Mouse (Mus musculus) CH12.LX (cell line): ENCODE results near the gene Ramp3. TPM values are rescaled to one million over a fixed set of nuclear protein-coding genes. Genes with fewer than 3 reads are reported as not detected.

Experiments used
- DNase-seq: peaks from one replicate; pipeline ENCODE4 v3.0.0-alpha.2; 2013; ENCODE audit errors: extremely low read depth
- H3K27ac ChIP-seq: 2 replicates; pipeline ENCODE4 v1.5.1; 2012; ENCODE audit warnings: low read depth, mild to moderate bottlenecking, control low read depth, moderate library complexity; ENCODE audit not compliant: insufficient read depth
- H3K27me3 ChIP-seq: replicated peaks from 2 replicates; pipeline ENCODE3; 2012; ENCODE audit warnings: inconsistent platforms
- H3K36me3 ChIP-seq, 2 experiments: replicated peaks in 1 of 2; 2 replicates each; pipeline versions ENCODE3 to v1.6.1; 2012; ENCODE audit warnings: inconsistent platforms in 1 of 2, low read length in 1 of 2, mild to moderate bottlenecking in 1 of 2, mixed read lengths in 1 of 2, moderate library complexity in 1 of 2; ENCODE audit not compliant: control insufficient read depth in 1 of 2, insufficient read depth in 1 of 2
- H3K4me1 ChIP-seq, 2 experiments: 2 replicates each; pipeline ENCODE4 v1.6.1; 2012; ENCODE audit warnings: inconsistent platforms in 1 of 2, moderate library complexity in 1 of 2; ENCODE audit not compliant: insufficient read depth in 2 of 2, control insufficient read depth in 1 of 2
- H3K4me2 ChIP-seq: 2 replicates; pipeline ENCODE4 v1.6.1; 2012; ENCODE audit warnings: low read depth, mild to moderate bottlenecking, control low read depth; ENCODE audit not compliant: poor library complexity, insufficient read depth, severe bottlenecking
- H3K4me3 ChIP-seq, 3 experiments: fragments of 150-350 bp in 1 of 3; sonication (generic) in 1 of 3; replicated peaks in 1 of 3; 2 replicates each; pipeline versions ENCODE3 to v1.5.1; 2011 to 2012; ENCODE audit warnings: low read depth in 2 of 3, low read length in 2 of 3, mild to moderate bottlenecking in 2 of 3, moderate library complexity in 2 of 3, control low read depth in 1 of 3, improper control_type of control experiment in 1 of 3, inconsistent platforms in 1 of 3, mixed read lengths in 1 of 3; ENCODE audit not compliant: poor library complexity in 1 of 3
- H3K79me2 ChIP-seq: replicated peaks from 2 replicates; pipeline ENCODE4 v1.6.1; 2012; ENCODE audit warnings: mild to moderate bottlenecking, moderate library complexity; ENCODE audit not compliant: control insufficient read depth, poor library complexity, insufficient read depth, severe bottlenecking; ENCODE audit errors: extremely low read depth
- H3K9ac ChIP-seq: 2 replicates; pipeline ENCODE4 v1.6.1; 2012; ENCODE audit warnings: low read depth, mild to moderate bottlenecking, control low read depth, moderate library complexity; ENCODE audit not compliant: insufficient read depth
- H3K9me3 ChIP-seq: replicated peaks from 2 replicates; pipeline ENCODE3; 2012; ENCODE audit warnings: low read length, inconsistent platforms, mixed read lengths
- CHD1 ChIP-seq: IDR thresholded peaks from 2 replicates; pipeline ENCODE4 v1.6.1; 2012; ENCODE audit warnings: low read depth, low read length, improper control_type of control experiment, inconsistent platforms
- CHD2 ChIP-seq: IDR thresholded peaks from 2 replicates; pipeline ENCODE4 v1.6.1; 2011; ENCODE audit warnings: low read length, improper control_type of control experiment
- CTCF ChIP-seq, 2 experiments: IDR thresholded peaks in 1 of 2; conservative IDR thresholded peaks in 1 of 2; 2 replicates each; pipeline ENCODE4 v1.5.1; 2011 to 2012; ENCODE audit warnings: low read depth in 2 of 2, low read length in 2 of 2, improper control_type of control experiment in 1 of 2, inconsistent platforms in 1 of 2, mild to moderate bottlenecking in 1 of 2, moderate library complexity in 1 of 2
- E2F4 ChIP-seq: IDR thresholded peaks from 2 replicates; pipeline ENCODE4 v1.6.1; 2011; ENCODE audit warnings: low read depth, low read length, improper control_type of control experiment; ENCODE audit not compliant: insufficient replicate concordance
- ELF1 ChIP-seq: IDR thresholded peaks from 2 replicates; pipeline ENCODE4 v1.6.1; 2014; ENCODE audit warnings: low read depth, mild to moderate bottlenecking, inconsistent platforms, low read length, improper control_type of control experiment
- GABPA ChIP-seq: IDR thresholded peaks from 2 replicates; pipeline ENCODE4 v1.6.1; 2012; ENCODE audit warnings: low read depth, low read length, improper control_type of control experiment, inconsistent platforms; ENCODE audit not compliant: insufficient replicate concordance
- MAFK ChIP-seq: IDR thresholded peaks from 2 replicates; pipeline ENCODE4 v1.6.1; 2011; ENCODE audit warnings: low read length, improper control_type of control experiment; ENCODE audit not compliant: insufficient replicate concordance
- POLR2AphosphoS2 ChIP-seq: IDR thresholded peaks from 2 replicates; pipeline ENCODE4 v1.6.1; 2011; ENCODE audit warnings: low read depth, low read length, improper control_type of control experiment
- RAD21 ChIP-seq: IDR thresholded peaks from 2 replicates; pipeline ENCODE4 v1.6.1; 2011; ENCODE audit warnings: low read depth, mild to moderate bottlenecking, low read length, improper control_type of control experiment, moderate library complexity
- SMC3 ChIP-seq: IDR thresholded peaks from 2 replicates; pipeline ENCODE4 v1.6.1; 2011; ENCODE audit warnings: low read depth, low read length, improper control_type of control experiment
- USF2 ChIP-seq: conservative IDR thresholded peaks from 2 replicates; pipeline ENCODE4 v1.6.1; 2011; ENCODE audit warnings: low read depth, low read length, improper control_type of control experiment
- ZC3H11A ChIP-seq: IDR thresholded peaks from 2 replicates; pipeline ENCODE4 v1.6.1; 2012; ENCODE audit warnings: low read depth, mild to moderate bottlenecking, inconsistent platforms, low read length, improper control_type of control experiment
- ZMIZ1 ChIP-seq: IDR thresholded peaks from 2 replicates; pipeline ENCODE4 v1.6.1; 2012; ENCODE audit warnings: low read depth, mild to moderate bottlenecking, inconsistent platforms, low read length, improper control_type of control experiment
- dilution Hi-C: fragments of 300-500 bp; cut with MboI; formaldehyde crosslinking; loops from 2 replicates; pipeline ENCODE4 v1.14.3; 2020; ENCODE audit warnings: low sequenced_read_pairs; ENCODE audit not compliant: extremely low pct_unique_long_range_greater_than_20kb, extremely low pct_ligation_motif_present
- in situ Hi-C: fragments of 300-500 bp; cut with MboI; formaldehyde crosslinking; loops from 3 replicates; pipeline ENCODE4 v1.14.3; 2019; ENCODE audit warnings: low sequenced_read_pairs, low pct_ligation_motif_present, low pct_unique_long_range_greater_than_20kb, mixed read lengths
- polyA plus RNA-seq: library from polyadenylated mRNA; unstranded; fragments of >175 nt; gene quantifications from 2 replicates; pipeline ENCODE4 v1.2.1, GENCODE M21; 2012; ENCODE audit warnings: low read depth; ENCODE audit not compliant: insufficient read length
- total RNA-seq, 2 experiments: library from RNA; depleted of rRNA; stranded (reverse); fragments of 300-350 nt in 1 of 2; fragments of >200 nt in 1 of 2; gene quantifications; 2 replicates each; pipeline ENCODE4 v1.2.3; 2012 to 2014

Ramp3 gene
- total and polyA plus RNA-seq, 3 experiments, result 0.21 TPM; not detected in 2

DNA sequence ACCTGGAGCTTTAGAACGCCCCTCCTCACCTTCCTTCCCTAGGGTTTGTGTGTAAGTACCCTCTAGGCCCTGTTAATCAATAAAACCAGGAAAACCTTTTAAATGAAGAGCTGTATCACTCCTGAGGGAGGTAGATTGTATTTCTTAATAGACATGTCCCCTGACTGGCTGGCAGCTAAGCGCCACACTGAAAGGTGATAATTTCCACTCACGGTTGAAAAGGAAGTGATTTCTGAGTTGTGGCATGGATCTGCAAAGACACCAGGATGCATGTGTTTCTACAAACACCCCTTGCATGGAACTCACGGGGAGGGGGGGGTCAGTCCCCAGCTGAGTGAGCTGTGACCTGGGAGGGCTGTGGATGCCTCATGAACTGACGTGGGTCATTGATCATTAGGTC is 47.2 kb downstream of the Ramp3 start:
- no peak for TF ChIP-seq MAFK
- no peak for TF ChIP-seq CTCF (conservative IDR thresholded peaks at IDR 0.05 in 1 of 2, IDR thresholded peaks at IDR 0.05 in 1 of 2; ENCODE audit: low read depth in 2 of 2, low read length in 2 of 2)
- no peak for TF ChIP-seq USF2
- no peak for TF ChIP-seq CHD2
- no peak for TF ChIP-seq CHD1
- no peak for TF ChIP-seq ELF1
- no peak for TF ChIP-seq POLR2AphosphoS2
- TF ChIP-seq RAD21, result no peak
- no peak for TF ChIP-seq SMC3
- no peak for TF ChIP-seq ZC3H11A
- H3K4me1 ChIP-seq, result peaks cover 0 to 2% of the 10 kb centered on the region in 2 experiments; a peak in 1 of 4 replicates
- no peak for DNase-seq
- no peak overlapping the region for H3K4me2 ChIP-seq
- no peak overlapping the region for H3K4me3 ChIP-seq
- peaks cover 60% of the 10 kb centered on the region for H3K27me3 ChIP-seq
- peaks cover 22% of the 10 kb centered on the region for H3K9me3 ChIP-seq
- H3K27ac ChIP-seq, result no peak overlapping the region
- no peaks in the 10 kb centered on the region for H3K36me3 ChIP-seq
- dilution Hi-C loops (no loop called here), in situ Hi-C loops (no loop called here)
- no peaks in the 10 kb centered on the region for H3K79me2 ChIP-seq
- no peak overlapping the region for H3K9ac ChIP-seq

DNA sequence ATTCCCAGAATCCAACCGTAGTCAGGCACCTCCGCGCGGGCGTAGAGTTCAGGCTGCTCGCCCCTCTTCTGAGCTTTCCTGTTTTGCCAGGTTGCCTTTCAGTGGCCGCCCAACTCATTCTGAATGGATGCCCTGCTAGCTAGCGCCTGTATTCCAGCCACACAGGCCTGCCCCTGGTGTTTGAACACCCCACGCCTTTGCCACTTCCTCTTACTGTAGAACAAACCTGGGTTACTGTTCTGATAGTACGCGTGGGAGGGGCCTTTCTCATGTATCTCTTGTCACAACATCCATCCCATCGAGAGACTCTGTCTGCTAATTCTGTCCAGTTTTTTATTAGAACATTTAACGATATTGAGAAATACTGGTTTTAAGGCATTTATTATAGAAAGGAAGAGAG is 48.5 kb downstream of the Ramp3 start:
- dilution Hi-C loops, result no loop called here
- Histone ChIP-seq H3K9ac (no peak overlapping the region), H3K27ac (no peak overlapping the region), H3K4me1 (peaks cover 0 to 2% of the 10 kb centered on the region in 2 experiments; a peak in 1 of 4 replicates), H3K9me3 (peaks cover 23% of the 10 kb centered on the region), H3K27me3 (peaks cover 62% of the 10 kb centered on the region), H3K79me2 (no peaks in the 10 kb centered on the region)
- in situ Hi-C loops, result no loop called here
- no peak for DNase-seq
- TF ChIP-seq ZMIZ1, result no peak
- TF ChIP-seq GABPA, result no peak
- TF ChIP-seq, all 38 proteins: peak for 0
- H3K36me3 ChIP-seq, result no peaks in the 10 kb centered on the region
- H3K4me2 ChIP-seq, result no peak overlapping the region
- no peak overlapping the region for H3K4me3 ChIP-seq

DNA sequence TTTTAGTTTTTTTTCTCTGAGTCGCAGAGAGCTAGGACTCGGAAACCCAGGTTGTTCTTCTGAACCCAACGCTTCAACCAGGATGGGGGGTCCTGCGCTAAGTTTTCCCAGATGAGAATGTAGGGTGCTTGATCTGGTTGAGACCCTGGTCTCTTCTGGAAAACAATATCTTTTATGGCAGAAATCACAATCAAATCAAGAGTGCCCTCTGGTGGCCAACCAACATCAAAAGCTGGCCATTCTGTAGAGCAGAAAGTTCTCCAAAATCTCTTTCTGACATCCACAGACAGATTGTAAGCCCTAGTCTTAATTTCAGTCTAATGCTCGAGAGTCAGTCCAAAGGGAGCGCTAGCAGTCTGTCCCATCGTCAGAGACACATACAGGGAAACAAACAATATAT is 50.1 kb downstream of the Ramp3 start:
- Histone ChIP-seq H3K27me3 (peaks cover 61% of the 10 kb centered on the region), H3K27ac (no peak overlapping the region), H3K4me2 (no peak overlapping the region), H3K4me3 (no peak overlapping the region), H3K9ac (no peak overlapping the region), H3K4me1 (peaks cover 0 to 2% of the 10 kb centered on the region in 2 experiments; a peak in 1 of 4 replicates), H3K36me3 (no peaks in the 10 kb centered on the region), H3K79me2 (no peaks in the 10 kb centered on the region), H3K9me3 (peaks cover 23% of the 10 kb centered on the region)
- in situ Hi-C loops, result no loop called here
- TF ChIP-seq RAD21 (peak; percentile 37), CHD2 (no peak), ZMIZ1 (no peak), CTCF (conservative IDR thresholded peaks at IDR 0.05 in 1 of 2, IDR thresholded peaks at IDR 0.05 in 1 of 2; ENCODE audit: low read depth in 2 of 2, low read length in 2 of 2) (peak; percentile 30 to 51; a peak in 2 of 4 replicates), E2F4 (no peak), SMC3 (peak; percentile 43; the same call in 1 of the 2 replicates)
- DNase-seq, result no peak
- dilution Hi-C loops, result no loop called here
